Mouse (Mus musculus): Measurements from ENCODE around the gene Gabpb2. TPM values are rescaled to one million over a fixed set of nuclear protein-coding genes. Genes with fewer than 3 reads are reported as not detected.

Gabpb2 gene
- polyA plus RNA-seq, 1 experiment: 14.2 TPM

Other genes with a start within 250 kb of the Gabpb2 start
- 43.4 and 50.7 TPM in 2 replicates for gene Pi4kb, start 243.2 kb downstream of the Gabpb2 start, polyA plus RNA-seq (2012; rRNA removed)
- 24.9 and 28.0 TPM in 2 replicates for gene Zfp687, start 202.5 kb downstream of the Gabpb2 start, polyA plus RNA-seq (2012; rRNA removed)
- 182 and 227 TPM in 2 replicates for gene Psmd4, start 175.3 kb downstream of the Gabpb2 start, polyA plus RNA-seq (2012; rRNA removed)
- gene Pip5k1a, start 111.0 kb downstream of the Gabpb2 start, polyA plus RNA-seq (2012; rRNA removed): 19.6 and 21.0 TPM in 2 replicates
- 42.0 and 43.5 TPM in 2 replicates for gene Vps72, start 106.9 kb downstream of the Gabpb2 start, polyA plus RNA-seq (2012; rRNA removed)
- gene Tmod4, start 93.4 kb downstream of the Gabpb2 start, polyA plus RNA-seq (2012; rRNA removed): 0.42 and 0.63 TPM in 2 replicates
- gene Scnm1, start 83.9 kb downstream of the Gabpb2 start, polyA plus RNA-seq (2012; rRNA removed): 36.7 and 37.0 TPM in 2 replicates
- gene Lysmd1, start 83.8 kb downstream of the Gabpb2 start, polyA plus RNA-seq (2012; rRNA removed): 8.8 and 9.4 TPM in 2 replicates
- gene Tnfaip8l2, start 75.6 kb downstream of the Gabpb2 start, polyA plus RNA-seq (2012; rRNA removed): 10.4 and 11.6 TPM in 2 replicates
- gene Sema6c, start 57.5 kb downstream of the Gabpb2 start, polyA plus RNA-seq (2012; rRNA removed): 6.4 and 6.7 TPM in 2 replicates
- gene Cdc42se1, start 10.8 kb upstream of the Gabpb2 start, polyA plus RNA-seq (2012; rRNA removed): 59.7 and 60.1 TPM in 2 replicates
- 22.5 and 24.7 TPM in 2 replicates for gene Mllt11, start 14.3 kb upstream of the Gabpb2 start, polyA plus RNA-seq (2012; rRNA removed)
- 0.86 and 2.1 TPM in 2 replicates for gene Gm128, start 23.7 kb upstream of the Gabpb2 start, polyA plus RNA-seq (2012; rRNA removed)
- gene Bnipl, start 33.3 kb upstream of the Gabpb2 start, polyA plus RNA-seq (2012; rRNA removed): 2.1 and 2.6 TPM in 2 replicates
- 90.3 and 111 TPM in 2 replicates for gene Mindy1, start 63.4 kb upstream of the Gabpb2 start, polyA plus RNA-seq (2012; rRNA removed)
- 23.6 and 28.2 TPM in 2 replicates for gene Prune1, start 64.2 kb upstream of the Gabpb2 start, polyA plus RNA-seq (2012; rRNA removed)
- 18.1 and 26.0 TPM in 2 replicates for gene Anxa9, start 89.3 kb upstream of the Gabpb2 start, polyA plus RNA-seq (2012; rRNA removed)
- 92.9 and 123 TPM in 2 replicates for gene Cers2, start 96.9 kb upstream of the Gabpb2 start, polyA plus RNA-seq (2012; rRNA removed)
- 16.1 and 17.1 TPM in 2 replicates for gene Setdb1, start 139.3 kb upstream of the Gabpb2 start, polyA plus RNA-seq (2012; rRNA removed)
- gene 4930558C23Rik, start 184.9 kb upstream of the Gabpb2 start, polyA plus RNA-seq (2012; rRNA removed): not detected in 2 replicates
- gene Arnt, start 216.5 kb upstream of the Gabpb2 start, polyA plus RNA-seq (2012; rRNA removed): 27.0 and 31.4 TPM in 2 replicates

Data from gonadal fat pad, adult 2 months (tissue).